Mouse (Mus musculus) embryonic fibroblast, embryonic 13.5 days (primary cell): ENCODE measurements around the gene Sumo2. TPM values are rescaled to one million over a fixed set of nuclear protein-coding genes. Genes with fewer than 3 reads are reported as not detected.
A peak's percentile ranks its signal among the peaks of the same experiment; 100 is the strongest.
"Not testable (repeated sequence)": the region's sequence is repeated elsewhere in the genome, so short reads cannot be mapped to it uniquely, and the experiment has no call there.

Experiments
- H3K27ac ChIP-seq: 2 replicates; pipeline ENCODE4 v1.5.1; 2012; ENCODE audit warnings: low read length, control low read depth, inconsistent platforms; ENCODE audit not compliant: insufficient read depth
- H3K4me1 ChIP-seq: 2 replicates; pipeline ENCODE4 v1.6.1; 2011; ENCODE audit warnings: low read length; ENCODE audit not compliant: control insufficient read depth, insufficient read depth
- H3K4me3 ChIP-seq: 2 replicates; pipeline ENCODE4 v1.5.1; 2011; ENCODE audit warnings: mild to moderate bottlenecking, control low read depth, low read length; ENCODE audit not compliant: insufficient read depth
- CTCF ChIP-seq: IDR thresholded peaks from 2 replicates; pipeline ENCODE4 v1.5.1; 2011; ENCODE audit warnings: mild to moderate bottlenecking, control low read depth, low read length, moderate library complexity, borderline replicate concordance; ENCODE audit not compliant: insufficient read depth
- POLR2A ChIP-seq: IDR thresholded peaks from 2 replicates; pipeline ENCODE4 v1.6.1; 2011; ENCODE audit warnings: low read depth, mild to moderate bottlenecking, control low read depth, low read length, moderate library complexity
- polyA plus RNA-seq: library from polyadenylated mRNA; stranded (reverse); fragments of >200 nt; gene quantifications from 2 replicates; pipeline ENCODE4 v1.2.4, GENCODE M21; 2011; ENCODE audit warnings: low read depth; ENCODE audit not compliant: missing spikeins, insufficient read length

Sumo2 gene
- polyA plus RNA-seq, 1 experiment = 505 TPM

GRCm38 (mm10) chr11:115510507-115510888 lies 25.6 kb downstream of the Sumo2 start:
- peaks cover 6% of the 10 kb centered on the region for H3K4me1 ChIP-seq
- H3K27ac ChIP-seq = no peak overlapping the region
- no peak overlapping the region for H3K4me3 ChIP-seq
- TF ChIP-seq POLR2A (no peak), CTCF (no peak)

- Histone ChIP-seq H3K4me1 (peaks cover 6% of the 10 kb centered on the region), H3K27ac (no peak overlapping the region)
- no peak for TF ChIP-seq CTCF
- TF ChIP-seq POLR2A = no peak
Observed at GRCm38 (mm10) chr11:115509773-115510506, 26.1 kb downstream of the Sumo2 start.

GRCm38 (mm10) chr11:115508061-115508460 lies 28.0 kb downstream of the Sumo2 start:
- H3K4me3 ChIP-seq = no peak overlapping the region
- TF ChIP-seq CTCF (no peak), POLR2A (no peak)
- H3K4me1 ChIP-seq = peaks cover 6% of the 10 kb centered on the region
- no peak overlapping the region for H3K27ac ChIP-seq

More at GRCm38 (mm10) chr11:115509773-115510506, 26.1 kb downstream of the Sumo2 start:
- no peak overlapping the region for H3K4me3 ChIP-seq

GRCm38 (mm10) chr11:115506586-115506985 lies 29.5 kb downstream of the Sumo2 start:
- no peak overlapping the region for H3K4me3 ChIP-seq
- peaks cover 6% of the 10 kb centered on the region for H3K4me1 ChIP-seq
- H3K27ac ChIP-seq = no peak overlapping the region
- TF ChIP-seq CTCF (no peak), POLR2A (no peak)

GRCm38 (mm10) chr11:115502636-115503035 lies 33.4 kb downstream of the Sumo2 start:
- TF ChIP-seq POLR2A = no peak
- no peak for TF ChIP-seq CTCF
- H3K27ac ChIP-seq = no peak overlapping the region
- no peak overlapping the region for H3K4me3 ChIP-seq
- no peaks in the 10 kb centered on the region for H3K4me1 ChIP-seq

- H3K4me3 ChIP-seq, H3K4me1 ChIP-seq, H3K27ac ChIP-seq: not testable (repeated sequence)
Observed at GRCm38 (mm10) chr11:115496559-115496958, 39.5 kb downstream of the Sumo2 start.

GRCm38 (mm10) chr11:115492387-115492786 lies 43.7 kb downstream of the Sumo2 start:
- peak overlapping the region; percentile 65 for H3K27ac ChIP-seq
- H3K4me1 ChIP-seq = no peaks in the 10 kb centered on the region
- peak overlapping the region; percentile 51 for H3K4me3 ChIP-seq
- TF ChIP-seq POLR2A (no peak), CTCF (no peak)

- TF ChIP-seq CTCF = peak; percentile 37; the same call in 1 of the 2 replicates
- peak; percentile 89 for TF ChIP-seq POLR2A
- no peaks in the 10 kb centered on the region for H3K4me1 ChIP-seq
- H3K27ac ChIP-seq = peak within 1 kb of the TSS; percentile 77
- peak within 1 kb of the TSS; percentile 51 for H3K4me3 ChIP-seq
Observed at GRCm38 (mm10) chr11:115491356-115492083, 44.6 kb downstream of the Sumo2 start, which contains the start of gene Nt5c. Gene Nt5c (minus strand): TSS chr11:115491862.

GRCm38 (mm10) chr11:115490441-115491355 lies 45.4 kb downstream of the Sumo2 start:
- no peak overlapping the region for H3K27ac ChIP-seq
- no peak for TF ChIP-seq POLR2A
- no peak for TF ChIP-seq CTCF
- peak overlapping the region; percentile 51 for H3K4me3 ChIP-seq
- no peaks in the 10 kb centered on the region for H3K4me1 ChIP-seq

GRCm38 (mm10) chr11:115488551-115489104 lies 47.4 kb downstream of the Sumo2 start:
- no peaks in the 10 kb centered on the region for H3K4me1 ChIP-seq
- H3K4me3 ChIP-seq = no peak overlapping the region
- H3K27ac ChIP-seq = no peak overlapping the region
- TF ChIP-seq POLR2A = no peak
- no peak for TF ChIP-seq CTCF
